Mouse (Mus musculus): Measurements from ENCODE around the gene Cwf19l1.
A peak's percentile ranks its signal among the peaks of the same experiment; 100 is the strongest.
"Not testable (repeated sequence)": the region's sequence is repeated elsewhere in the genome, so short reads cannot be mapped to it uniquely, and the experiment has no call there.

Gene Cwf19l1

GRCm38 (mm10) chr19:44135072-44135959, at the start of gene Cwf19l1:
TSS of gene Cwf19l1 (minus strand) at chr19:44135876.
- peak; percentile 87 for DNase-seq

GRCm38 (mm10) chr19:44183968-44184367, 48.3 kb upstream of the Cwf19l1 start:
- no peak for DNase-seq

GRCm38 (mm10) chr19:44180502-44180901, 44.8 kb upstream of the Cwf19l1 start:
- no peak for DNase-seq

- no peak for DNase-seq
These were observed 41.1 kb upstream of the Cwf19l1 start for GRCm38 (mm10) chr19:44176741-44177140.

GRCm38 (mm10) chr19:44174835-44175234, 39.2 kb upstream of the Cwf19l1 start:
- DNase-seq: no peak

- no peak for DNase-seq
These were observed 25.8 kb upstream of the Cwf19l1 start for GRCm38 (mm10) chr19:44161515-44161914.

- DNase-seq: no peak
These were observed 23.7 kb upstream of the Cwf19l1 start for GRCm38 (mm10) chr19:44159386-44159785.

- DNase-seq: no peak
These were observed 21.3 kb upstream of the Cwf19l1 start for GRCm38 (mm10) chr19:44157005-44157404.

- no peak for DNase-seq
These were observed 18.1 kb upstream of the Cwf19l1 start for GRCm38 (mm10) chr19:44153781-44154180.

GRCm38 (mm10) chr19:44148991-44149390, 13.3 kb upstream of the Cwf19l1 start:
- no peak for DNase-seq

GRCm38 (mm10) chr19:44148345-44148744, 12.7 kb upstream of the Cwf19l1 start:
- DNase-seq: no peak

GRCm38 (mm10) chr19:44146951-44147350, 11.3 kb upstream of the Cwf19l1 start:
- DNase-seq: no peak

GRCm38 (mm10) chr19:44146568-44146879, 10.8 kb upstream of the Cwf19l1 start:
- DNase-seq: no peak

GRCm38 (mm10) chr19:44145702-44146567, 10.3 kb upstream of the Cwf19l1 start, which contains the start of gene Bloc1s2:
TSS of gene Bloc1s2 (minus strand) at chr19:44146446.
- peak; percentile 88 for DNase-seq

GRCm38 (mm10) chr19:44144366-44144765, 8.7 kb upstream of the Cwf19l1 start:
- no peak for DNase-seq

- no peak for DNase-seq
These were observed 347 bp upstream of the Cwf19l1 start for GRCm38 (mm10) chr19:44135960-44136485.

- no peak for DNase-seq
These were observed 2.8 kb downstream of the Cwf19l1 start for GRCm38 (mm10) chr19:44132917-44133316.

GRCm38 (mm10) chr19:44128560-44128959, 7.1 kb downstream of the Cwf19l1 start:
- no peak for DNase-seq

- no peak for DNase-seq
These were observed 7.8 kb downstream of the Cwf19l1 start for GRCm38 (mm10) chr19:44127729-44128497.

GRCm38 (mm10) chr19:44121137-44121536, 14.5 kb downstream of the Cwf19l1 start:
- DNase-seq: no peak

GRCm38 (mm10) chr19:44120686-44121085, 15.0 kb downstream of the Cwf19l1 start:
- not testable (repeated sequence) for DNase-seq

- no peak for DNase-seq
These were observed 17.9 kb downstream of the Cwf19l1 start for GRCm38 (mm10) chr19:44117793-44118192.

GRCm38 (mm10) chr19:44111706-44112105, 24.0 kb downstream of the Cwf19l1 start:
- DNase-seq: no peak
